Mouse (Mus musculus): ENCODE measurements around the gene Iffo2.

Gene Iffo2

GRCm38 (mm10) chr4:139640333-139640732 is 110.0 kb downstream of the Iffo2 start:
- no peak for DNase-seq (ENCODE audit: low spot score in 2 of 2)

GRCm38 (mm10) chr4:139640775-139641174 is 110.4 kb downstream of the Iffo2 start:
- no peak for DNase-seq (ENCODE audit: low spot score in 2 of 2)

GRCm38 (mm10) chr4:139641829-139642425 is 111.6 kb downstream of the Iffo2 start:
- no peak for DNase-seq (ENCODE audit: low spot score in 2 of 2)

- peak; percentile 44 to 65 for DNase-seq (ENCODE audit: low spot score in 2 of 2)
Measured at GRCm38 (mm10) chr4:139643972-139644371, 113.6 kb downstream of the Iffo2 start.

GRCm38 (mm10) chr4:139646916-139647315 is 116.6 kb downstream of the Iffo2 start:
- DNase-seq (ENCODE audit: low spot score in 2 of 2) = no peak

GRCm38 (mm10) chr4:139650086-139650743 is 119.9 kb downstream of the Iffo2 start:
- no peak for DNase-seq (ENCODE audit: low spot score in 2 of 2)

GRCm38 (mm10) chr4:139650907-139651306 is 120.6 kb downstream of the Iffo2 start:
- no peak for DNase-seq (ENCODE audit: low spot score in 2 of 2)

GRCm38 (mm10) chr4:139653238-139653637 is 122.9 kb downstream of the Iffo2 start, which contains the start of gene Tas1r2:
Gene Tas1r2, plus strand, starts transcription at chr4:139653538.
- no peak for DNase-seq (ENCODE audit: low spot score in 2 of 2)

- no peak for DNase-seq (ENCODE audit: low spot score in 2 of 2)
Measured at GRCm38 (mm10) chr4:139661897-139662296, 131.5 kb downstream of the Iffo2 start.

- no peak for DNase-seq (ENCODE audit: low spot score in 2 of 2)
Measured at GRCm38 (mm10) chr4:139667632-139668031, 137.3 kb downstream of the Iffo2 start.

GRCm38 (mm10) chr4:139669847-139670246 is 139.5 kb downstream of the Iffo2 start:
- peak in 1 of 2 experiments; percentile 40 for DNase-seq (ENCODE audit: low spot score in 2 of 2)
